Mouse (Mus musculus) megakaryocyte, embryonic 14.5 days (primary cell): ENCODE results near the gene Acot2.

Experiments used
- FLI1 ChIP-seq: IDR thresholded peaks from 2 replicates; pipeline ENCODE4 v1.6.1; 2012; ENCODE audit warnings: low read length, inconsistent platforms, mixed read lengths
- GATA1 ChIP-seq: IDR thresholded peaks from 3 replicates; pipeline ENCODE4 v1.6.1; 2012; ENCODE audit warnings: mixed read lengths, low read length, inconsistent platforms, borderline replicate concordance

GRCm38 (mm10) chr12:83972117-83972516, 15.5 kb upstream of the Acot2 start:
- TF ChIP-seq GATA1 (no peak), FLI1 (no peak)
